Mouse (Mus musculus): Measurements from ENCODE around the gene Dnajb3.

GRCm38 (mm10) chr1:88237311-88237710, 31.7 kb upstream of the Dnajb3 start:
- no peak for TF ChIP-seq POLR2A (IDR thresholded peaks at IDR 0.05; ENCODE audit: low read depth, low read length)
- TF ChIP-seq CTCF (IDR thresholded peaks at IDR 0.05; ENCODE audit: extremely low read depth, insufficient read depth, insufficient read length, insufficient replicate concordance) = no peak

Data from spleen, adult 2 months (tissue).